Mouse (Mus musculus): ENCODE results near the gene Prop1. TPM values are rescaled to one million over a fixed set of nuclear protein-coding genes. Genes with fewer than 3 reads are reported as not detected.

Prop1 gene
- total RNA-seq (2017) = not detected in 3 replicates

DNA sequence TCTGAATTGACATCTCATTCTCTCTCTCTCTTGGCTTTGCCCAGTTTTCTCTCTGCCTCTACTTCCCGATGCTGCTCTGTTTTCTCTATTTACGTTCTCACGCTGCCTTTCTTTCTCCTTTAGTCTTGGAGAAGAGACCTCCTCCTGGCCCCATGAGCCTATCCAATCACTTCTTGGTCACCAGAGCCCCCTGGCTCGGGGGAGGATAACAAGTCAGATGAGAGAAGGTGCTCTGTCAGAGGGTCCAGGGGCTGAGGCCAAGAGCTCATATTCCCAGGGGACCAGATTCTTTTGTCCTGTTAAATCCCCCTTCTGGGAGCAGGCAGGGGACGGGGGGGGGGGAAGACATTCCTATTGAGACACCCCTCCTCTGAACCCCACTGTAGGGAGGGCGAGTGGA is at the start of gene Prop1:
Gene Prop1 (minus strand): TSS at position 101 of the 400 bp plus-strand sequence.
- no peak for ATAC-seq (replicated peaks; ENCODE audit: insufficient number of reproducible peaks, low FRiP score, low TSS enrichment, poor library complexity, severe bottlenecking)

DNA sequence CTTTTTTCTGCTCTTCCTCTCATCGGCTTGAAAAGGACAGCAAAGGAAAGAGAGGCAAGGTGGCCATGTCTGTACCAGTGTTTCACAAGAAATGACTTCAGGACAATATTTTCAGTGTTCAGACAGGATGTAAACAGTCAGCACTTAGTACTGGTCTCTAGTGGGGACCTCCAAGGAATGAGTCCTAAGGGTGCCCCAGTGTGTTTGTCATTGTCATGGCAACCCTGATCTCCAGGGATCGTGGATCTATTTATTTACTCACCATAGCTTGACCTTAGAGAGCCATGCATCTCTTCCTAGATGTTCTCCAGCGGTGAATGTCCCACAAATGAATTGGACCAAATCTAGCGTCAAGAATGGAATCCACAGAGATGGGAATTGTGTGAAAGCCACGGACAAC is 49.7 kb upstream of the Prop1 start, which contains the start of gene Olfr51:
Gene Olfr51 (plus strand): TSS at position 301 of the 400 bp plus-strand sequence.
- no peak for ATAC-seq (replicated peaks; ENCODE audit: insufficient number of reproducible peaks, low FRiP score, low TSS enrichment, poor library complexity, severe bottlenecking)

DNA sequence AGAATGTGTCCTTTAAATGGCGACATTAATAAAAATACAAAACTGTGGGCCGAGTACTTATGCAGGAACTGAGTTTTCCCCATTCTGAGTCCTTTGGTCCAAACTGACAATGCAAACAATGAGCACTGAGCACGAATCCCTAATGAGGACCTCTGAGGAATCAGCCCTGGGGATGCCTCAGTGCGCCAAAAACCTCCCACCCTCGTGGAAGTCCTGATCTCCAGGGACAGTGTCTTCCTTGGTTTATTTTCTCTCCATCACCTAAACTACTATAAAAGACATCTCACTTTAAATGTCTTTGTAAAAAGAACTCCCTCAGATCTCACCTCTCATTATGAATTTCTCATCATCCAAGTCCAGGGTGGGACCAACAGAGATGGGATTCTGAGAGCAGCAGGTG is 28.1 kb upstream of the Prop1 start, which contains the start of gene Olfr1377:
Gene Olfr1377 (plus strand): TSS at position 301 of the 400 bp plus-strand sequence.
- ATAC-seq (replicated peaks; ENCODE audit: insufficient number of reproducible peaks, low FRiP score, low TSS enrichment, poor library complexity, severe bottlenecking) = no peak

DNA sequence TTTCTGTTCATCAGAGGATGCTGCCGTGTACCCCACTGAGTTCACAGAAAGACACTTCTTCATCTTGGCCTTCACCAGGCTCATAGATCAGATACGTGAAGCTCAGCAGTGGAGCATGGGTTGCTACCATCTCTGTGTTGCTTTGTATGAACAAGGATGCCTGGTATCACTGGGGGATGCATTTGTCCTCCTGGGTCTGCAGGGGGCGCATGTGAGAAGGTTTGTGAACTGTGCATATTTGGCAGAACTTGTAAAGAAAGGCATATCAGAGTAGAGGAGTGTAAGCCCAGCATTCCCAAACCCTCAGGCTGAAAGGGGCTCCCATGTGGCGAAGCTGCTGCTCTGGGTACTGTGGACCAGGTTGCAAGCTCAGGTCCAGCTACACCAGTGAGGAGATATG is 23.7 kb upstream of the Prop1 start:
- ATAC-seq (replicated peaks; ENCODE audit: insufficient number of reproducible peaks, low FRiP score, low TSS enrichment, poor library complexity, severe bottlenecking) = no peak

DNA sequence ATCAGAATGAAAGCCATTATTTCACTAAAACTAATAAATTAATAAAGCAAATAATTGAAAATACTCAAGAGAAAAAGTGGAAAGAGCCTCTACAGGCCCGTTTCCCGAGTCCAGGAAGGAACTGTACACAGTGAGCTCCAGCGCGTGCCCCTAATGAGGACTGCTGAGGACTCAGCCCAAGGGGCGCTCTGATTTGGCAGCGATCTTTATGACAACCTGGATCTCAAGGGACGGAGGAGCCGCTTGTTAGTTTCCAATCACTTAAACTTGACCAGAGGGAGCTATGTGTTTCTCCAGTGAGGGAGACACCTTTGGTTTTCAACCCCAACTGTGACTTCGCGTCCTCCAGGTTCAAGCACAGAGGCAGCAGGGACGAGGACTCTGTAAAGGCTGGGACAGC is 12.7 kb upstream of the Prop1 start, which contains the start of gene Olfr1378:
Gene Olfr1378 (plus strand): TSS at position 301 of the 400 bp plus-strand sequence.
- no peak for ATAC-seq (replicated peaks; ENCODE audit: insufficient number of reproducible peaks, low FRiP score, low TSS enrichment, poor library complexity, severe bottlenecking)

DNA sequence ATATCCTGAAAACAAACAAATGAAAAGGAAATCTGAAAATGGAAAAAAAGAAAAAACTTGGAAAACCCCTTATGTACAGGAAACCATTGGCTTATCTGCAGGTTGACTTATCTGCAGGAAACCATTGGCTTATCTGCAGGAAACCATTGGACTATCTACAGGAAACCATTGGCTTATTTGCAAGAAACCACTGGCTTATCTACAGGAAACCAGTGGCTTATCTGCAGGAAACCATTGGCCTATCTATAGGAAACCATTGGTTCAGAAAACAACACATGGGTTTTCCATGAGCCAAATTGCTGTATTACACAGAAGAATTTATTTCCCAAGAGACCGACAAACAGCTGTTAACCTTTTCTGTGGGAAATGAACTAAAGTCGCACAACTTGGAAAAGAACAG is 11.3 kb upstream of the Prop1 start:
- ATAC-seq (replicated peaks; ENCODE audit: insufficient number of reproducible peaks, low FRiP score, low TSS enrichment, poor library complexity, severe bottlenecking) = no peak

DNA sequence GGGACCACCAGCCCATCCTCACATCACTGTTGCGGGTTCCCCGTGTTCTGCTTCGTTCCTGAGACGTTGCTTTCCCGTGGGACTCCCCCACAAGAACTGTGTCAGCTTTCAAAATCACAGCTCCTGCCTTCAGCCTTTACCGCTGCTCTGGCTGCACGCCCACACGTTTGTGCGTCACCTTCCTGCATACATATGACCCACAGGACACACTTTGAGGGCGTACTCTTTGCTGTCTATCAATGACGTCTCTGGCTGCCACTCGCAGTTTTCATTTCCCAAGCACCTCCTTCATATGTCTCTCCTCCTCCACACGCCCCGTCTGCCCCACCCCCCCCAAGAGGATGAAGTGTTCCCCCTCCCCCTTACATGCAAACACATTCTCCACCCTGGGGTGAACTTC is 1.3 kb downstream of the Prop1 start:
- no peak for ATAC-seq (replicated peaks; ENCODE audit: insufficient number of reproducible peaks, low FRiP score, low TSS enrichment, poor library complexity, severe bottlenecking)

DNA sequence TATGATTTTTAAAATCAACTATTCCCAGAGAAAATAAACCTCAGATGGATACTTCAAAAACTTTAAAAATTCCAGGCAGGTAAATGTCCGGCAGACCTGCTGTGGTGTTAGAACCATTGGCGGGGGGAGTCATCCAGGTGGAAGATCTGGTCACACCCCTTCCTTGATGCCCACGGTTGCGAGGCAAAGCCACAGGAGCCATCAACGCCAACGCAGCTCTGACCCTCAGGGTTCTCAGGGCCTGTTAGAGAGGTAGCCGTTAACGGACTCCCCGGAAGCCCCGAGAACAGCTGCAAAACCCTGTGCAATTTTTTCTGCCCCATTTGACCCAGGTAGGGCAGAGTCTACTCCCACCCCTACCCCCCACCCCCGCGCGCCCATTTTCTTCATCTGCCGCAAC is 10.1 kb downstream of the Prop1 start, which contains the start of gene 4933414I15Rik:
Gene 4933414I15Rik (minus strand): TSS at position 260 of the 400 bp plus-strand sequence.
- no peak for ATAC-seq (replicated peaks; ENCODE audit: insufficient number of reproducible peaks, low FRiP score, low TSS enrichment, poor library complexity, severe bottlenecking)

DNA sequence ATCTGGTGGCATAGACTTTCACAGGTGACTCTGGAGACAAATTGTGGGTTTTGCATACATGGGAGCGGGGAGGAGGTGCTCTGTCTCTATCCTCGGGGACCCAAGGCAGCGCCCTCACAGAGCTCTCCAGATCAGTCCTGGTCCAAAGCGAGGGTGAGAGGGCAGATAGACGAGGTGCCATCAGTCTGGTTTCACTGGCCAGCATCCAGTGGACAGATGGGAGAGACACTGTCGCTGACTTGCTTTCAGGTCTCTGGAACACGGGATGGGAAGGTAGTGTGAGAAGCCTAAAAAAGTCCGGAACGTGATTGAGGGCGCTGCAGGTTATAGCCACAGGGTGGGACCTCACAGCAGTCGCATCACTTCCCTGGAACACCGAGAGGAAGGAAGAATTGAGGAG is 11.2 kb downstream of the Prop1 start:
- no peak for ATAC-seq (replicated peaks; ENCODE audit: insufficient number of reproducible peaks, low FRiP score, low TSS enrichment, poor library complexity, severe bottlenecking)

DNA sequence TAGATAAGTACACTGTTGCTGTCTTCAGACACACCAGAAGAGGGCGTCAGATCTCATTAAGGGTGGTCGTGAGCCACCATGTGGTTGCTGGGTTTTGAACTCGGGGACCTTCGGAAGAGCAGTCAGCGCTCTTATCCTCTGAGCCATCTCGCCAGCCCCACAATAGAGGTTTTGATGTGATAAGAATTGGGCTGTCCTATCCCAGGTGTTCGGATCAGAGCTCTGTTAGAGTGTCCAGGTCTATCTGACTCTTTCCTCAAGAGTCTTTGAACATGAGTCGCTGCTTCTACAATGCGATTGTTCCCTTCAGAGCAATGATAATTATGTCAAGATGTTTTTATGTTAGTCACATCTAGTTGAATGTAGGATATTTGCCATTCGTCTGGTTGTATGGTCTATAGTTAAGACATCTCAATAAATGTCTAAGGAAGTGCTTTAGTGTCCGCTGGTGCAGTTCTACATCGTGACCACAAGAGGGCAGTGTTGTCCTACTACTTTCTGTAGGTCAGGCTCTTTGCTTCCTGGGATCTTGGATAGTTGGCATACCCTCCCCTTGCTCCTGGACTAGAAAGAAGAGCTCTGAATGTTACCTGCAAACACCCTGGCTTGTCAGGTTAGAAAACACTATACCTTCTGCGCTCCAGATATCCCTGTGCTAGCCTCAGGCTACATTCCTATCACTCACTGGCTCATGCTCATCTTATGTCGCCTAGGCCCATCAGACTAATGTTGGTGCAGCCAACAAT is 13.8 kb downstream of the Prop1 start:
- no peak for ATAC-seq (replicated peaks; ENCODE audit: insufficient number of reproducible peaks, low FRiP score, low TSS enrichment, poor library complexity, severe bottlenecking)

DNA sequence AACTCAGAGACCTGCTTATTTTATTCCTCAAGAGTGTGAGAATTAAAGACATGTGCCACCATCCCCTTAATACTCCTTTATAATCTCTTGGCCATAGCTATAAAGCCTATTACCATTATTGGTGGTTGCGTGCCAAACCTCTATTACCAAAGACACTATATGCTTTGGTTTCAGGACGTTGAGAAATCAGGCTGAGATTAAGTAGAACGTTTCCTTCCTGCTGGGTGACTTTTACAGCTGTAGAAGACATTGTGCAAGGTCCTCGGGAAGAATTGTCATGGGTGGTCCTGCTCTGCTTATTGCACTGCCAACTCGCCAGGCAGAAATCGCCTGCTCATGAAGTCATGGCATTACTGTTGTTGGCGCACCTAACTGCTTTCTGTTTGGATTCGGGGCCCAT is 15.1 kb downstream of the Prop1 start:
- no peak for ATAC-seq (replicated peaks; ENCODE audit: insufficient number of reproducible peaks, low FRiP score, low TSS enrichment, poor library complexity, severe bottlenecking)

DNA sequence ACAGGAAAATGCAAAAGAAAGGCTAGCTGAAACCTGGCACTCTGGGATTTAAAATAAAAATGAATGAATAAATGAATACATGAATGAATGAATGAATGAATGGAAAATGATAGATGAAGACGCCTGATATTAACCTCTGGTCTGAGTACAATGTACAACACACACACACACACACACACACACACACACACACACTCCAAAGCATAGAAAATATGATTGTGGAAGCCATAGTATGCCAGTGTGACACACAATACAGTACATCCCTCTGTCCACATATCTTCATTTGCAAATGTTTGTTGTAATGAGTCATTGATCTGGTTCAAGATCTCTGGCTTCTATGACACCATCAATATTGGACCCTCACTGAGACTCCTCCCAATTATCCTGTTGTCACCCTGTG is 21.5 kb downstream of the Prop1 start:
- no peak for ATAC-seq (replicated peaks; ENCODE audit: insufficient number of reproducible peaks, low FRiP score, low TSS enrichment, poor library complexity, severe bottlenecking)

DNA sequence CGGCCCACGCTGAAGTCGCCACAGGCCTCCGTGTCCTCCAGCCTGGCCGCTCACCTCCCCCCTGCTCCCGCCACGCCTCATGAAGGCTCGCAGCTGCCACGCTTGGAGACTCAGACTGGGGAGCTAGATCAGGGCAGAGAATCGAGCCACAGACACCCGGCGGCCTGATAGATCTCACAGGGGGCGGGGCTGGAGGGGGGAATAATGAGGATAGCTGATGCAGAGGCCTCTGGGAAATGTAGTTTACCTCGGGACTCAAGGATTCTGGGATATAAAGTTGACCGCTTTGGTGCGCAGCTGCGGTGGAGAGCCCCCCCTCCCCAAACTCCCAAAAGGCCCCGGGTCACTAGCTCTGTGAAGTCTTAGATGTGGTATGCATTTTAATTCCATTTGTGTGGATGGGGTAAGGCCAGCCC is 22.1 kb downstream of the Prop1 start, which contains the start of gene Zfp354b:
Gene Zfp354b (minus strand): TSS at position 183 of the 416 bp plus-strand sequence.
- ATAC-seq (replicated peaks; ENCODE audit: insufficient number of reproducible peaks, low FRiP score, low TSS enrichment, poor library complexity, severe bottlenecking) = no peak

DNA sequence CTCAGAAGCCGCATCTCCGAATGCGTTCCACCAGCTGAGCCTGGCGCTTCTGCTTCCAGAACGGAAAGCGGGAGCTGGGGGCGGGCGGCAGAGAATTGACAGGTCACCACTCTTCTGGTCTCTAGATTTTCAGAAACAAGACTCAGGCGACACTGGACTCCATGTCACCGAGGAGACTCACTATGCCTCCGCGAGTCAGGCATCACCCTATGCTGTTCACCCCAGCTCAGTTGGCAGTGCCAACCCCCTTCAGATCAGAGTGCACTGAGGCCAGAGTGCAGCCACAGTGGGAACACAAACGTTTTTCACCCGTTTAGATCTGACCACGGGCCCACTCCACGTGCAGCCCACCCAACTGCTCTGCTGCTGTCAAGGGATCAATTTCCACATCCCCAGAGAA is 22.5 kb downstream of the Prop1 start:
- ATAC-seq (replicated peaks; ENCODE audit: insufficient number of reproducible peaks, low FRiP score, low TSS enrichment, poor library complexity, severe bottlenecking) = 0 out of 2 replicates have a peak, but pooled peaks have one; percentile 9

DNA sequence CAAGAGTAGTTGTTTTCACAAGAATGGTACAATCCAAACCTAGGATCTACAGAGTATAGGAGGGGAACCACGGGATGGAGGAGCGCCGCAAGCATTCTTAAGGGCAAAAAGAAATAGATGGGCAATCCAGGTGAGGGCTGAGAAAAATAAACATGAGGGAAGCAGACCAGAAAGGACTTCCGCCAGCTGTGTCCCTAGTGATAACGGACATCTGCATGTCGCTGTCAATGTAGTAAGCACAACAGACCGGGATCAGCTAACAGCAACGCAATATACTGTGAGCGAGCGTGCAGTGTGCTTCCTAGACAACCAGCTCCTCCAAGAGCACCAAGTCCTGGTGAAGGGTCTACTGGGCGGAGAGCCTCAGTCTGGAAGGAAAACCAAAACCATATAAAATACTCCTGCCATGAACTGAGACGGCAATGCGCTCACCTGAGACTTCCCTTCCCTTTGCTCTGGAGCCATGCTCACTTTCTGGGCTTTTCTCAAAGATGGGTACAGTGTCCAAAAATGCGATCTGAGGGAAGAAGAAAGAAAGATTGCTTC is 23.0 kb downstream of the Prop1 start:
- no peak for ATAC-seq (replicated peaks; ENCODE audit: insufficient number of reproducible peaks, low FRiP score, low TSS enrichment, poor library complexity, severe bottlenecking)

DNA sequence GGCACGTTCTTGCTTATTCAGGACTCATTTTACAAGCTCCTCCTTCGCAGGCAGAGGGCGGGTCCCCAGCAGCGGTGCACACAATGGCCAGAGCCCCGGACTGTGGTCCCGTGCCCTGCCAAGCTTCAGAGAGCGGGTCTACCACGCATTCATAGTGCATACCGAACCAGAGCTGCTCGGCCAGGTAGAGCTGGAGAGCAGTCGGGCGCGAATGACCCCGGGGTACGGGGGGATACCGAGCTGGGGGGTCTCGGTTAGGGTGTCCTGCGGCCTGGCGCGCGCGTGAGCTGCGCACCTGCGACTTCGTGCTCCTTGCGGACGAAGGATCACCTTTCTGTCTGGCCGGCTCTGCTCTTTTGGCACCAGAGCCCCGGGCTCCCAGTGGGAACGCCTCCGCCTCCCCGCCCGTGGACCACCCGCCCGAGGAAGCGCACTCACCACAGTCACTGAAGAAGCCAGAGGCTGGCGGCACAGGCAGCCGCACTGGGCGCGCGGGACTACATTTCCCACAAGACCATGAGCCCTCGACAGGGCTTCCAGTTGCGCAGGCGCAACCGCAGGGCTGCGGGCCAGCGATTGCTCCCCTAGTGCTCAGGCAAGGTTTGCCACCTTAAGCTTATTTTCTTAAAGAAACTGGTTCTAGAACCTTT is 37.8 kb downstream of the Prop1 start, which contains the start of gene Zfp2:
Gene Zfp2 (minus strand): TSS at position 495 of the 650 bp plus-strand sequence.
- no peak for ATAC-seq (replicated peaks; ENCODE audit: insufficient number of reproducible peaks, low FRiP score, low TSS enrichment, poor library complexity, severe bottlenecking)

DNA sequence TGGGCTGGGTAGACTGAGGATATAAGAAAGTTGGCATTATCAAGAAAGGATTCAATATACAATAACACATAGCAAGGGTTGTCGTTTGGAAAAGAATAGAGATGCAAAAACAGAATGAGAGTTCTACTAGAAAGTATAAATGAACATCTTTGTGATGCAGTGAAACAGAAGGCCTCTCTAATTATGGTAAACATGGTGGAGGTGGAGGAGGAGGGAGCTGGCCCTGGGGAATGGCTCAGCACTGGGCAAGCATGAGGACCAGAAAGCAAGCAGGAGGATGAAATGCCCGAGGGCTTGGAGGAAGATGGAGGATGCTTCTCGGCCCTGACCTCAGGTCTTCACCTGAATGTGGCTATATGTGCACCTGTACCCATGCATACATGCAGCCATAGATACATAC is 39.1 kb downstream of the Prop1 start:
- ATAC-seq (replicated peaks; ENCODE audit: insufficient number of reproducible peaks, low FRiP score, low TSS enrichment, poor library complexity, severe bottlenecking) = no peak

DNA sequence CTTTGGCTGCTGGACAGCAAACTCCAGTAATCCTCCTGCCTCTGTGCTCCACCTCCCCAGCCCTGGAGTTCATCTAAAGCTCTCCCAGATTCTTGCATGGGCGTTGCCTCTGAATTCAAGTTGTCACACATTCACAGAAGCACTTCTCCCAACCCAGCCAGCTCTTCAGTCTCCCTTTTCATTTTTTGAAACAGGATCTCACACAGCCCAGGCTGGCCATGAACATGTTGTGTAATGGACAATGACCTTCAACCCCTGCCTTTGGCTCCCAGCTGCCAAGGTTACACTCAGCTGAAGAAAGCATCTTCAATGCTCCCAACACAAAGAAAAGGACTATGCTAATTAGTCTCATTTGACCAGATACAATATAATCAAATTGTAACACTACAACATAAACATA is 40.3 kb downstream of the Prop1 start:
- ATAC-seq (replicated peaks; ENCODE audit: insufficient number of reproducible peaks, low FRiP score, low TSS enrichment, poor library complexity, severe bottlenecking) = no peak

DNA sequence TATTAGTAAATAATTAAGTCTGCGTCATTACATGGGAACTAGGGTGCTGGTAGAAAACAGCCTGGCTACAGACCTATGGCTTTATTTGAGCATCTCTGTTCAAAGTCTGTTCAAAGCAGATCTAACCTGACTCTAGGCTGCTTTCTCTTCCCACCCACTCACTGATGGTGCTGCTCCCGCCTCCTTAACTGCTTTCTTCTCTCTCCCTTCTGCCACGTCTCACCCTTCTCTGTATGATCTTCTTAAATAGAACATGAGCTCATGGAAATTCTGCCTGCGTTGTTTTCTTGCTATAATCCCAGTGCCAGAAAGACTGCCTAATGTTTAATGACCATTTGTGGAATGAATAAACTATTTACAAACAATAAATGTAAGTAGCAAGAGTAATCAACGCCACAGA is 45.4 kb downstream of the Prop1 start:
- ATAC-seq (replicated peaks; ENCODE audit: insufficient number of reproducible peaks, low FRiP score, low TSS enrichment, poor library complexity, severe bottlenecking) = no peak
